Mouse (Mus musculus) B cell, adult 2 months (primary cell): ENCODE data around the gene Bub1.

Experiments
- DNase-seq, 2 experiments: peaks; one replicate each; pipeline ENCODE4 v3.0.0; 2022

The Bub1 gene

GRCm38 (mm10) chr2:127774578-127774941 is 57.1 kb downstream of the Bub1 start:
- no peak for DNase-seq

- no peak for DNase-seq
Measured at GRCm38 (mm10) chr2:127773938-127774577, 57.6 kb downstream of the Bub1 start.

- DNase-seq = no peak
Measured at GRCm38 (mm10) chr2:127761587-127761986, 70.1 kb downstream of the Bub1 start.

- no peak for DNase-seq
Measured at GRCm38 (mm10) chr2:127760429-127761000, 71.2 kb downstream of the Bub1 start.

GRCm38 (mm10) chr2:127760014-127760413 is 71.7 kb downstream of the Bub1 start:
- no peak for DNase-seq

GRCm38 (mm10) chr2:127759157-127759880 is 72.3 kb downstream of the Bub1 start:
- no peak for DNase-seq

- DNase-seq = no peak
Measured at GRCm38 (mm10) chr2:127757171-127757570, 74.5 kb downstream of the Bub1 start.

- no peak for DNase-seq
Measured at GRCm38 (mm10) chr2:127754113-127754512, 77.6 kb downstream of the Bub1 start.

- DNase-seq = peak; percentile 32 to 33
Measured at GRCm38 (mm10) chr2:127751849-127752610, 79.6 kb downstream of the Bub1 start.
